Mouse (Mus musculus) ES-Bruce4 (cell line): ENCODE data around the gene Fam184a.

Source experiments
- CTCF ChIP-seq: IDR thresholded peaks from one replicate; pipeline ENCODE4 v1.8.1; 2011; ENCODE audit warnings: low read depth, low read length
- EP300 ChIP-seq: IDR thresholded peaks from 2 replicates; pipeline ENCODE4 v1.6.1; 2011; ENCODE audit warnings: low read depth, low read length; ENCODE audit not compliant: insufficient read depth
- POLR2A ChIP-seq: IDR thresholded peaks from one replicate; pipeline ENCODE4 v1.8.1; 2011; ENCODE audit warnings: low read length; ENCODE audit not compliant: insufficient read depth

GRCm38 (mm10) chr10:53661788-53662187, 89.1 kb downstream of the Fam184a start:
- no peak for TF ChIP-seq CTCF
- TF ChIP-seq POLR2A, result no peak
- no peak for TF ChIP-seq EP300
